Comparison of ENCODE assay signal across 33 mouse cellular contexts in genomic region chr16:92129843-92130242, GRCm38 (mm10).
"Had no signal": no experiment of that assay in that cellular context is flagged by ENCODE, and none has a peak within 500 bp of the region (broad histone marks: within the 10 kb centered on the region; RNA-seq: fewer than 3 reads in every experiment).

No protein-coding gene starts in this region.

- H3K36me3 ChIP-seq: heart, embryonic 12.5 days; heart, embryonic 13.5 days; heart, embryonic 15.5 days; hindbrain, embryonic 10.5 days; hindbrain, embryonic 12.5 days; hindbrain, embryonic 13.5 days; hindbrain, embryonic 15.5 days; intestine, embryonic 15.5 days; kidney, embryonic 15.5 days had no signal

- H3K4me2 ChIP-seq: heart, embryonic 12.5 days; heart, embryonic 13.5 days; heart, embryonic 15.5 days; hindbrain, embryonic 12.5 days; hindbrain, embryonic 13.5 days; hindbrain, embryonic 14.5 days; hindbrain, embryonic 15.5 days; intestine, embryonic 15.5 days; kidney, embryonic 15.5 days had no signal

- H3K9me3 ChIP-seq: heart, embryonic 15.5 days; hindbrain, embryonic 12.5 days; hindbrain, embryonic 13.5 days; hindbrain, embryonic 15.5 days; intestine, embryonic 15.5 days had no signal

- H3K4me1 ChIP-seq: heart, embryonic 15.5 days; hindbrain, embryonic 12.5 days; intestine, embryonic 15.5 days; kidney, embryonic 15.5 days had no signal

- DNase-seq: heart, postnatal 10 days; heart, postnatal 14 days; heart, postnatal 36 days; heart, postnatal 4 days; kidney, adult 11 months; kidney, adult 18-20 months; kidney, adult 2 months; kidney, adult 8-10 months; kidney, adult 9 months; kidney, postnatal 10 days; kidney, postnatal 14 days; kidney, postnatal 36 days; kidney, postnatal 4 days; layer of hippocampus, adult 9-11 months; layer of hippocampus, postnatal 36 days had no signal

- H3K4me3 ChIP-seq: heart, embryonic 12.5 days; heart, embryonic 13.5 days; heart, embryonic 15.5 days; hindbrain, embryonic 10.5 days; hindbrain, embryonic 12.5 days; hindbrain, embryonic 13.5 days; hindbrain, embryonic 15.5 days; intestine, embryonic 15.5 days; kidney, embryonic 15.5 days; layer of hippocampus, adult 2 months; left cerebral cortex, adult 2 months had no signal

- H3K27ac ChIP-seq: heart, embryonic 13.5 days; heart, embryonic 15.5 days; hindbrain, embryonic 10.5 days; hindbrain, embryonic 12.5 days; hindbrain, embryonic 13.5 days; hindbrain, embryonic 14.5 days; hindbrain, embryonic 15.5 days; hindbrain, postnatal 0 days; intestine, embryonic 15.5 days; kidney, embryonic 15.5 days; kidney, postnatal 0 days; layer of hippocampus, adult 2 months; left cerebral cortex, adult 2 months had no signal

- H3K9ac ChIP-seq: heart, embryonic 12.5 days; heart, embryonic 13.5 days; heart, embryonic 15.5 days; hindbrain, embryonic 12.5 days; hindbrain, embryonic 13.5 days; hindbrain, embryonic 14.5 days; hindbrain, embryonic 15.5 days; intestine, embryonic 15.5 days; kidney, embryonic 15.5 days had no signal

- ATAC-seq: hindbrain, embryonic 16.5 days; hindbrain, postnatal 0 days; inflammation-experienced regulatory T-cells, adult 6 months; intestine, embryonic 15.5 days; intestine, embryonic 16.5 days; intestine, postnatal 0 days had no signal

- H3K27me3 ChIP-seq: heart, embryonic 12.5 days; heart, embryonic 13.5 days; heart, embryonic 15.5 days; hindbrain, embryonic 12.5 days; hindbrain, embryonic 13.5 days; hindbrain, embryonic 15.5 days; intestine, embryonic 15.5 days; kidney, embryonic 15.5 days had no signal
